Mouse (Mus musculus): Measurements from ENCODE around the gene Nhsl2. TPM values are rescaled to one million over a fixed set of nuclear protein-coding genes. Genes with fewer than 3 reads are reported as not detected.

Gene Nhsl2
- total and polyA plus RNA-seq, 2 experiments: 0.27 to 0.46 TPM

- no peak for TF ChIP-seq POLR2A (IDR thresholded peaks at IDR 0.05; ENCODE audit: extremely low read depth, insufficient read depth, low read length)
- no peak for TF ChIP-seq CTCF (IDR thresholded peaks at IDR 0.05; ENCODE audit: low read depth, low read length)
- DNase-seq (ENCODE audit: extremely low read depth, low read depth, low spot score): no peak
- no peaks in the 10 kb centered on the region for H3K4me1 ChIP-seq (ENCODE audit: control insufficient read depth, insufficient read depth, low read length)
- peaks cover 3% of the 10 kb centered on the region; the same call in 1 of the 2 replicates for H3K27me3 ChIP-seq (ENCODE audit: control insufficient read depth, insufficient read depth, low read length)
- no peak overlapping the region for H3K4me3 ChIP-seq (ENCODE audit: insufficient read depth, low read depth, low read length)
- WGBS: 91% methylated on average over 5 of the region's 5 CpGs
- no peak overlapping the region for H3K27ac ChIP-seq (replicated peaks; ENCODE audit: insufficient read depth, low read depth, low read length)
- no peaks in the 10 kb centered on the region for H3K79me2 ChIP-seq (ENCODE audit: control insufficient read depth, insufficient read depth, low read length)
- H3K36me3 ChIP-seq (ENCODE audit: control insufficient read depth, insufficient read depth, low read length): no peaks in the 10 kb centered on the region
- H3K9ac ChIP-seq (ENCODE audit: low read depth, low read length): no peak overlapping the region
Observed at GRCm38 (mm10) chrX:102074435-102074834, 225.2 kb downstream of the Nhsl2 start.

DNA sequence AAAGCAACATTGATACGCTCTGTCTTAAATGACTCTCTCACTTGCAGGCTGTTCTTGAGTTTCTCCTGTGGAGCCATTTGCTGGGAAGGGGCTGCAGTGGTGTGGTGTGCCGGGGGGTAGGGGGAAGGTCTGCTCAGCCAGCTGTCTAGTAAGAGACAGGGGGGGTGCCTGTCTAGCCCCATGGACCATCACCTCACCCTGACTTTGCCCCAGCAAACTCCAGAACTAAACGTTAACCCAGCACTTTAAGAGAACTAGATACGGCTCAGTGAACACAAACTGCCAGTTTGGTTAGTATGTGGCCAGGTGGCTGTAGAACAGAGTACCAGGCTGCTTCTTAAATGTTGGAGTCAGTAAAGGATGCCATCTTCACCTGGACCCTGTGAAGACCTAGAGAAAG lies 226.0 kb downstream of the Nhsl2 start:
- H3K27ac ChIP-seq (replicated peaks; ENCODE audit: insufficient read depth, low read depth, low read length): no peak overlapping the region
- H3K27me3 ChIP-seq (ENCODE audit: control insufficient read depth, insufficient read depth, low read length): peaks cover 3% of the 10 kb centered on the region; the same call in 1 of the 2 replicates
- no peak overlapping the region for H3K9ac ChIP-seq (ENCODE audit: low read depth, low read length)
- no peak overlapping the region for H3K4me3 ChIP-seq (ENCODE audit: insufficient read depth, low read depth, low read length)
- 74% methylated on average over 4 of the region's 4 CpGs for WGBS
- H3K36me3 ChIP-seq (ENCODE audit: control insufficient read depth, insufficient read depth, low read length): no peaks in the 10 kb centered on the region
- H3K4me1 ChIP-seq (ENCODE audit: control insufficient read depth, insufficient read depth, low read length): no peaks in the 10 kb centered on the region
- TF ChIP-seq CTCF (IDR thresholded peaks at IDR 0.05; ENCODE audit: low read depth, low read length): no peak
- TF ChIP-seq POLR2A (IDR thresholded peaks at IDR 0.05; ENCODE audit: extremely low read depth, insufficient read depth, low read length): no peak
- no peaks in the 10 kb centered on the region for H3K79me2 ChIP-seq (ENCODE audit: control insufficient read depth, insufficient read depth, low read length)
- no peak for DNase-seq (ENCODE audit: extremely low read depth, low read depth, low spot score)

GRCm38 (mm10) chrX:102076886-102077765 lies 227.9 kb downstream of the Nhsl2 start:
- Histone ChIP-seq H3K27me3 (ENCODE audit: control insufficient read depth, insufficient read depth, low read length) (no peaks in the 10 kb centered on the region), H3K36me3 (ENCODE audit: control insufficient read depth, insufficient read depth, low read length) (no peaks in the 10 kb centered on the region)
- DNase-seq (ENCODE audit: extremely low read depth, low read depth, low spot score): no peak

GRCm38 (mm10) chrX:102081076-102081475 lies 231.9 kb downstream of the Nhsl2 start:
- H3K27me3 ChIP-seq (ENCODE audit: control insufficient read depth, insufficient read depth, low read length): no peaks in the 10 kb centered on the region
- H3K36me3 ChIP-seq (ENCODE audit: control insufficient read depth, insufficient read depth, low read length): no peaks in the 10 kb centered on the region
- no peak overlapping the region for H3K27ac ChIP-seq (replicated peaks; ENCODE audit: insufficient read depth, low read depth, low read length)
- 67% methylated on average over 10 of the region's 10 CpGs for WGBS
- TF ChIP-seq POLR2A (IDR thresholded peaks at IDR 0.05; ENCODE audit: extremely low read depth, insufficient read depth, low read length): no peak
- no peak for TF ChIP-seq CTCF (IDR thresholded peaks at IDR 0.05; ENCODE audit: low read depth, low read length)
- DNase-seq (ENCODE audit: extremely low read depth, low read depth, low spot score): no peak
- no peak overlapping the region for H3K4me3 ChIP-seq (ENCODE audit: insufficient read depth, low read depth, low read length)
- no peaks in the 10 kb centered on the region for H3K79me2 ChIP-seq (ENCODE audit: control insufficient read depth, insufficient read depth, low read length)
- no peaks in the 10 kb centered on the region for H3K4me1 ChIP-seq (ENCODE audit: control insufficient read depth, insufficient read depth, low read length)
- H3K9ac ChIP-seq (ENCODE audit: low read depth, low read length): no peak overlapping the region

More at GRCm38 (mm10) chrX:102076886-102077765, 227.9 kb downstream of the Nhsl2 start:
- no peak overlapping the region for H3K27ac ChIP-seq (replicated peaks; ENCODE audit: insufficient read depth, low read depth, low read length)
- 90% methylated on average over 7 of the region's 7 CpGs for WGBS
- TF ChIP-seq POLR2A (IDR thresholded peaks at IDR 0.05; ENCODE audit: extremely low read depth, insufficient read depth, low read length) (no peak), CTCF (IDR thresholded peaks at IDR 0.05; ENCODE audit: low read depth, low read length) (no peak)
- H3K4me1 ChIP-seq (ENCODE audit: control insufficient read depth, insufficient read depth, low read length): no peaks in the 10 kb centered on the region
- H3K4me3 ChIP-seq (ENCODE audit: insufficient read depth, low read depth, low read length): no peak overlapping the region
- no peak overlapping the region for H3K9ac ChIP-seq (ENCODE audit: low read depth, low read length)
- no peaks in the 10 kb centered on the region for H3K79me2 ChIP-seq (ENCODE audit: control insufficient read depth, insufficient read depth, low read length)

GRCm38 (mm10) chrX:102081573-102082279 lies 232.5 kb downstream of the Nhsl2 start:
- Histone ChIP-seq H3K36me3 (ENCODE audit: control insufficient read depth, insufficient read depth, low read length) (no peaks in the 10 kb centered on the region), H3K4me3 (ENCODE audit: insufficient read depth, low read depth, low read length) (no peak overlapping the region), H3K27ac (replicated peaks; ENCODE audit: insufficient read depth, low read depth, low read length) (no peak overlapping the region), H3K79me2 (ENCODE audit: control insufficient read depth, insufficient read depth, low read length) (no peaks in the 10 kb centered on the region), H3K4me1 (ENCODE audit: control insufficient read depth, insufficient read depth, low read length) (no peaks in the 10 kb centered on the region), H3K27me3 (ENCODE audit: control insufficient read depth, insufficient read depth, low read length) (no peaks in the 10 kb centered on the region), H3K9ac (ENCODE audit: low read depth, low read length) (no peak overlapping the region)
- TF ChIP-seq POLR2A (IDR thresholded peaks at IDR 0.05; ENCODE audit: extremely low read depth, insufficient read depth, low read length): no peak
- TF ChIP-seq CTCF (IDR thresholded peaks at IDR 0.05; ENCODE audit: low read depth, low read length): no peak
- WGBS: 75% methylated on average over 7 of the region's 7 CpGs
- no peak for DNase-seq (ENCODE audit: extremely low read depth, low read depth, low spot score)
